Mouse (Mus musculus) heart, adult 2 months (tissue): ENCODE results near the gene Mlec. TPM values are rescaled to one million over a fixed set of nuclear protein-coding genes. Genes with fewer than 3 reads are reported as not detected.

Experiments
- DNase-seq, 2 experiments: peaks; one replicate each; pipeline ENCODE4 v3.0.0; 2021
- H3K27ac ChIP-seq: fragments of 200-600 bp; 2 replicates; pipeline ENCODE4 v1.8.1; 2022
- H3K27me3 ChIP-seq: fragments of 200-500 bp; 2 replicates; pipeline ENCODE4 v1.6.1; 2012; ENCODE audit warnings: mild to moderate bottlenecking, low read length, inconsistent platforms, mixed read lengths; ENCODE audit not compliant: control insufficient read depth, insufficient read depth
- H3K36me3 ChIP-seq: fragments of 200-500 bp; 2 replicates; pipeline ENCODE4 v1.6.1; 2012; ENCODE audit warnings: low read length, inconsistent platforms; ENCODE audit not compliant: control insufficient read depth, insufficient read depth
- H3K4me1 ChIP-seq: fragments of 200-500 bp; 2 replicates; pipeline ENCODE4 v1.6.1; 2011; ENCODE audit warnings: low read length; ENCODE audit not compliant: control insufficient read depth, insufficient read depth
- H3K4me3 ChIP-seq: fragments of 200-600 bp; 2 replicates; pipeline ENCODE4 v1.8.1; 2022
- H3K79me2 ChIP-seq: fragments of 200-500 bp; replicated peaks from 2 replicates; pipeline ENCODE4 v1.6.1; 2012; ENCODE audit warnings: mild to moderate bottlenecking, inconsistent platforms, low read length, moderate library complexity, mixed read lengths; ENCODE audit not compliant: control insufficient read depth, insufficient read depth
- H3K9ac ChIP-seq: fragments of 200-500 bp; 2 replicates; pipeline ENCODE4 v1.6.1; 2012; ENCODE audit warnings: low read depth, mild to moderate bottlenecking, control low read depth, inconsistent platforms, low read length, mixed read lengths
- CTCF ChIP-seq: fragments of 200-600 bp; IDR thresholded peaks from 2 replicates; pipeline ENCODE4 v1.8.1; 2022; ENCODE audit warnings: antibody characterized with exemption, mild to moderate bottlenecking, moderate library complexity
- EP300 ChIP-seq: fragments of 200-500 bp; IDR thresholded peaks from 2 replicates; pipeline ENCODE4 v1.6.1; 2011; ENCODE audit warnings: low read depth, low read length, control low read depth; ENCODE audit not compliant: insufficient read depth
- POLR2A ChIP-seq: fragments of 200-500 bp; IDR thresholded peaks from 2 replicates; pipeline ENCODE4 v1.6.1; 2011; ENCODE audit warnings: mild to moderate bottlenecking, low read depth, low read length, control low read depth; ENCODE audit not compliant: insufficient read depth
- WGBS: fragments of 180-500 bp; shearing (Covaris S2); methylation state at CpG from one replicate; pipeline ENCODE4 v1.1.7; 2018; 5-methylcytosine and 5-hydroxymethylcytosine counted together
- intact Hi-C: fragments of 180-260 bp; cut with DNase I; formaldehyde crosslinking; loops from one replicate; pipeline ENCODE4 v1.15.1; 2025
- polyA plus RNA-seq: library from polyadenylated mRNA; depleted of rRNA; stranded (reverse); fragments of >200 nt; gene quantifications from 2 replicates; pipeline ENCODE4 v1.2.3, GENCODE M21; 2012
- total RNA-seq, 2 experiments: library from RNA; stranded (reverse); gene quantifications; 2 replicates each; pipeline ENCODE4 v1.2.3; 2021

The Mlec gene
- total and polyA plus RNA-seq, 3 experiments = 40.4 to 80.6 (median 74.6) TPM

- H3K4me3 ChIP-seq = no peak overlapping the region
- intact Hi-C loops = no loop called here
- peak in 1 of 2 experiments; percentile 38 for DNase-seq
- peaks cover 11% of the 10 kb centered on the region for H3K4me1 ChIP-seq
- H3K36me3 ChIP-seq = no peaks in the 10 kb centered on the region
- H3K27me3 ChIP-seq = no peaks in the 10 kb centered on the region
- WGBS = 53% methylated on average over 13 of the region's 13 CpGs
- no peak for TF ChIP-seq EP300
- TF ChIP-seq CTCF = no peak
- no peak for TF ChIP-seq POLR2A
- H3K9ac ChIP-seq = no peak overlapping the region
- no peaks in the 10 kb centered on the region for H3K79me2 ChIP-seq
- H3K27ac ChIP-seq = peak overlapping the region; percentile 51; the same call in 1 of the 2 replicates
These were observed 23.4 kb upstream of the Mlec start for GRCm38 (mm10) chr5:115181248-115181940.

- intact Hi-C loops = no loop called here
- Histone ChIP-seq H3K4me3 (no peak overlapping the region), H3K36me3 (no peaks in the 10 kb centered on the region), H3K27ac (no peak overlapping the region), H3K9ac (no peak overlapping the region), H3K4me1 (peaks cover 11% of the 10 kb centered on the region), H3K79me2 (no peaks in the 10 kb centered on the region), H3K27me3 (no peaks in the 10 kb centered on the region)
- no peak for TF ChIP-seq POLR2A
- 0 out of 2 replicates have a peak, but pooled peaks have one; percentile 2 for TF ChIP-seq CTCF
- WGBS = 93% methylated on average over 11 of the region's 11 CpGs
- DNase-seq = no peak
These were observed 21.6 kb upstream of the Mlec start for GRCm38 (mm10) chr5:115179596-115179995.

DNA sequence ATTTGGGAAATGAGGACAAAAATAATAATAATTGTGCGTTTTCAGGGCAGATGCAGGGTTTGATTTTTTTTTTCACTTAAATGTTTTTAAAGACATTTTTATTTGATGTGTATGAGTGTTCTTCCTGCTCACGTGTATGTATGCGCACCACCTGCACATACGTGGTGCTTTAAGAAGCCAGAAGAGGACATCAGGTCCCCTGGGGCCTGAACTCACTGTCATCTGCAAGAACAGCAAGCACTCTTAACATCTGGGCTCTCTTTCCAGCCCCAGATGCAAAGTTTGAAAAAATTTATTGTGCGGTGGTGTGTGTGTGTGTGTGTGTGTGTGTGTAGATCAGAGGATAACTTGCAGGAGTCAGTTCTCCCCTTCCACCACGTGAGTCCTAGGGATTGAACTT is 19.9 kb upstream of the Mlec start:
- H3K4me3 ChIP-seq = no peak overlapping the region
- no peak for DNase-seq
- H3K9ac ChIP-seq = no peak overlapping the region
- no peaks in the 10 kb centered on the region for H3K36me3 ChIP-seq
- H3K27ac ChIP-seq = no peak overlapping the region
- intact Hi-C loops = no loop called here
- TF ChIP-seq POLR2A (no peak), EP300 (no peak), CTCF (no peak)
- no peaks in the 10 kb centered on the region for H3K79me2 ChIP-seq
- H3K4me1 ChIP-seq = peaks cover 5% of the 10 kb centered on the region
- H3K27me3 ChIP-seq = no peaks in the 10 kb centered on the region
- WGBS = 81% methylated on average over 6 of the region's 6 CpGs

DNA sequence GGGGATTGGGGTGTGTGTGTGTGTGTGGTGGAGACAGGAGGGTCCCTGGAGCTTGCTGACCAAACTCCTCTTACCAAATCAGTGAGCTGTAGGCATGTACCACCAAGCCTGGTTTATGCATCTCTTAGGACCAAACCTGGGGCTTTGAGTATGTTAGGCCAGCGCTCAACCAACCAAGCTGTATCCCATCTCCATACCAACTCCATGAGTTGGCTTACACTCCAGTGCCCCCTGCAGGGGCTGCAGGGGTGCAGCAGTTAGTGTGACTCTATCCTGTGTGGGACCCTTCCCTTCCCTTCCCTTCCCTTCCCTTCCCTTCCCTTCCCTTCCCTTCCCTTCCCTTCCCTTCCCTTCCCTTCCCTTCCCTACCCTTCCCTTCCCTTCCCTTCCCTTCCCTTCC is 16.6 kb upstream of the Mlec start:
- no peak overlapping the region for H3K4me3 ChIP-seq
- H3K27ac ChIP-seq = no peak overlapping the region
- no peak for DNase-seq
- intact Hi-C loops = no loop called here
- no peaks in the 10 kb centered on the region for H3K27me3 ChIP-seq
- 90% methylated on average over 1 of the region's 1 CpGs for WGBS
- no peaks in the 10 kb centered on the region for H3K4me1 ChIP-seq
- H3K79me2 ChIP-seq = no peaks in the 10 kb centered on the region
- no peak overlapping the region for H3K9ac ChIP-seq
- H3K36me3 ChIP-seq = no peaks in the 10 kb centered on the region
- TF ChIP-seq EP300 = no peak
- peak; percentile 60 for TF ChIP-seq CTCF
- TF ChIP-seq POLR2A = no peak

DNA sequence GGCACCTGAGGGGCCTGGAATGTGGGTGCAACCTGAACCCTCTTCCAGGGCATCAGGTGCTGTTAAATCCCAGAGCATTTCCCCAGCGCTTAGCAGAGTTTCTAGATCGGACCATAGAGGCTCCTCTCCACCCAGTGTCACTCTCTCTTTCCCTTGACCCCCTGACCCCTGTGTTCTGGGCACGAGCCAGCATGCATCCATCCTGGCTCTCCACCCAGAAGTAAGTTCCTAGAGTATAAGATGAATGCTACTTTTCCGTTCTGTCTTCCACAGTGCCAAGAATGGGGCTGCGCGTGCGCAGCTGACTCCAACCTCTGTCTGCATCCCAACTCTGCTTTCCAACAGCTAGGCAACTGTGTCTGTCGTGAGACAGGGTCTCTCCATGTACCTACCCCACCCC is 12.2 kb upstream of the Mlec start:
- Histone ChIP-seq H3K79me2 (no peaks in the 10 kb centered on the region), H3K27me3 (no peaks in the 10 kb centered on the region), H3K4me3 (no peak overlapping the region), H3K9ac (no peak overlapping the region), H3K36me3 (no peaks in the 10 kb centered on the region), H3K4me1 (peaks cover 6% of the 10 kb centered on the region), H3K27ac (no peak overlapping the region)
- 87% methylated on average over 8 of the region's 8 CpGs for WGBS
- TF ChIP-seq CTCF = no peak
- no peak for TF ChIP-seq EP300
- no peak for TF ChIP-seq POLR2A
- intact Hi-C loops = no loop called here
- no peak for DNase-seq

DNA sequence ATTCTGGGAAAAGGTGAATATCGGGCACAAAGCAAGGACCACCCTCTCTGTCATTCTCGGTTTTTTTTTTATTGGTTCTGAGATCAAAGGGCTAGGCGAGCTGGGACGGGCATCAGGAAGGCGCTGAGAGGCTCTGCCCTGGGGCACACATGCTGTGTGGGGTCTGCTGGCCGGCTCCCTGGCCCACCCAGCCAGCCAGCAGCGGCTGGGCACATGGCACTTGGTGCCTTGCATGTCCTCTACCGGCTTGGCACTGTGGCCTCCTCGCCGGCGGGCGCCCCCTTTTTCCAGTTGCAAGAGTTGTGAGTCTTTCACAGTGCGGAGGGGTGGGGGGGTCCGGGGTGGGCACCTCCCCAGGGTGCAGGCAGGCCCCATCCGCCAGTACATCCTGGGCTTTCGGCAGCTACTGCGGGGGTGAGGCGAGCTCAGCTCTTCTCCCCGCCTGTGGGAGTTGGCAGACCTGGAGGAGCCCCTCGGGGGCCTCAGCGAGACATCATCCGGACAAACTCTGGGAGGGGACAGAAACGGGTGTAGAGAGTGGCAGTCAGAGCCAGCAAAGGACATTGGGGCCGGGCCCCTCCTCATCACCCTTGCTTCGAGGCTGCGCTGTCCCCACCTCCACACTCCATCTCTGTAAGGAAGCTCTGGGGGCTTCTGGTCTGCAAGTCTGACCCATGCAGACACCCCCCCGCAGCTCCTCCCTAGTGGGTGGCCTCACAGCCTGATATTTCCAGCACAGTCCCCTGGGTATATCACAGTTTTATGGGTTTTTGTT is 10.8 kb upstream of the Mlec start:
- DNase-seq = no peak
- Histone ChIP-seq H3K27me3 (no peaks in the 10 kb centered on the region), H3K36me3 (no peaks in the 10 kb centered on the region), H3K79me2 (no peaks in the 10 kb centered on the region), H3K4me3 (no peak overlapping the region), H3K4me1 (peaks cover 6% of the 10 kb centered on the region), H3K9ac (no peak overlapping the region), H3K27ac (no peak overlapping the region)
- 60% methylated on average over 27 of the region's 27 CpGs for WGBS
- TF ChIP-seq CTCF = no peak
- no peak for TF ChIP-seq EP300
- no peak for TF ChIP-seq POLR2A
- intact Hi-C loops = no loop called here
